Mouse (Mus musculus) megakaryocyte, adult 5-6 weeks (primary cell): Measurements from ENCODE around the gene Fam189a1. TPM values are rescaled to one million over a fixed set of nuclear protein-coding genes. Genes with fewer than 3 reads are reported as not detected.
A peak's percentile ranks its signal among the peaks of the same experiment; 100 is the strongest.

Source experiments
- ATAC-seq: 2 replicates; pipeline ENCODE4 v1.8.0; 2016; ENCODE audit warnings: mild to moderate bottlenecking, inconsistent platforms; ENCODE audit not compliant: poor library complexity, severe bottlenecking
- total RNA-seq, 2 experiments: library from RNA; stranded (forward) in 1 of 2; stranded (reverse) in 1 of 2; fragments of 153-499, 151-499 nt in 1 of 2; fragments of 221-1000, 200-1000 nt in 1 of 2; gene quantifications; 2 replicates each; pipeline versions ENCODE4 v1.2.3 to v1.2.4; 2015 to 2017

Gene Fam189a1
- total RNA-seq, 2 experiments from 2014 or later: 0.07 TPM; not detected in 1

DNA sequence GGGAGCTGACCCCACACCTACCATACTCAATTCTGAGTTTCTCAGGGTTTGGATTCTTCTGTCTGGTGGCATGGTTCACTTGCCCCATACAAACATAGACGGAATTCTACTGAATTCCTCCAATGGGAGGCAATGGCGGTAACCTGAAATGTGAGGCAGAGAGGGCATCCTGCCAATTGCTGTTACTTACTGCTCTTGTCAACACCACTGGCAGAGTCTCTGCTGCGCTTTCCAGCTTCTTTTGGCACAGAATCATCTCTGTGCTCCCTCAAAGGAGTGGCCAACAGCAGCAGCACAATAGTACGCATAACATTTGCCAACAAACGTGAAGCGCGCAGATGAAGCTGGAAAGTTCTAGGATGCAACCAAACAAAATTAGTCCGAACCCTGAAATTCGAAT is 266.5 kb downstream of the Fam189a1 start:
- ATAC-seq: no peak

GRCm38 (mm10) chr7:64884187-64884862 is 272.0 kb downstream of the Fam189a1 start:
- no peak for ATAC-seq

- no peak for ATAC-seq
These were observed 274.1 kb downstream of the Fam189a1 start for GRCm38 (mm10) chr7:64882243-64882642.

- ATAC-seq: peak; percentile 73
These were observed 275.0 kb downstream of the Fam189a1 start for GRCm38 (mm10) chr7:64881387-64881786.

DNA sequence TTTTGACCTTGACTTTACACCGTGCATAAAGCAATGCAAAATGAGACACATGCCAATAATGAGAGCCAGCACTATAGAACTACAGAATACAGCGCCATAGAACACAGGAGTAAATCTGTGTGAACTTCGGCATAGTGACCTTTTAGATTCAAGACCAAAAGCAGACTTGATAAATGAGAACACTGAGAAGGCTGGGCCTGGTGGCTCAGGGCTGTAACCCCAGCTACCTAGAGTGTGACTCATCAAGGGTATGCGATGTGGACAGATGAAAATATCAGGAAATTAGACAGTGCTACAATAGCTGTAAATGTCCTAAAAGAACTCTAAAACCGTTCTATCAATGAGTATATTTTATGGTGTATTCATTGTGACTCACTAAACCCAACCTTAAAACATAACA is 276.0 kb downstream of the Fam189a1 start:
- no peak for ATAC-seq

GRCm38 (mm10) chr7:64874941-64875340 is 281.4 kb downstream of the Fam189a1 start:
- ATAC-seq: no peak

DNA sequence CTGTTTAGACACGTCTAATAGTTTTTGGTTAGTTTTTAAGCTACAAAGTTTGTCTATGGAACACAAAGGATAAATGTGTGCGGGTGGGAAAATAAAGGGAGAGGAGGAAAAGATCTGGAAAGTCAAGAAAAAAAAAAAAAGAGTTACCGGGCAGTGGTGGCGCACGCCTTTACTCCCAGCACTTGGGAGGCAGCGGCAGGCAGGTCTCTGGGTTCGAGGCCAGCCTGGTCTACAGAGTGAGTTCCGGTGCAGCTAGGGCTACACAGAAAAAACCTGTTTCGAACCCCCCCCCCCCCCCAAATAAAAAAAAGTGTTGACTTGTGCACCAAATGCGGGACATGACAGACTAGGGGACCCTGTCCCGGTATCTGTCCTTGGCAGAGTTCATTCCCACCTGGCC is 283.1 kb downstream of the Fam189a1 start:
- ATAC-seq: no peak

DNA sequence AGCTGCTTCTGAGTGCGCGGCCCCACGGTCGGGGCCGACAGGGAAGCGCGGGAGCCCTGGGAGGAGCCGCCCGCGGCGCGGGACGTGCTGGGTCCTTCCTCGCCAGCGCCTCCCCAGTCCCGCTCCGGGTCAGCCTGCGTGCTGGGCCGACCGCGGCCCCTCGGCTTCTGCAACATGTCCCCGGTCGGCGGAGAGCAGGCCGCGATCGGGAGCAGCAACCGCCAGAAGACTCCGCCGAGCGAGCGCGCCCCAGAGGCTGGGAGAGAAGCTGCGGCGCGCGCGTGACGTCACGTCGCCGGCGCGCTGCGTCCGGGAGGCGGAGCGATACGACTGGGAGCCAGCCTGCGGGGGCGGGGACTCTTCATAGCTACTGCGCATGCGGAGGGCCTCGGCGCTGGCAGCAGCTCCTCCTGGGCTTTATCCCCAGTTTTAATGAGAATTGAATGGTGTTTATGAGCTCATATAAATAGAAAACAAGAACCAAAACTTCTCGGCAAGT is 283.6 kb downstream of the Fam189a1 start, which contains the start of gene Nsmce3:
Nsmce3 (minus strand) TSS at position 255 of the 499 bp plus-strand sequence.
- ATAC-seq: peak; percentile 96

GRCm38 (mm10) chr7:64871987-64872742 is 284.2 kb downstream of the Fam189a1 start:
- ATAC-seq: peak; percentile 43

DNA sequence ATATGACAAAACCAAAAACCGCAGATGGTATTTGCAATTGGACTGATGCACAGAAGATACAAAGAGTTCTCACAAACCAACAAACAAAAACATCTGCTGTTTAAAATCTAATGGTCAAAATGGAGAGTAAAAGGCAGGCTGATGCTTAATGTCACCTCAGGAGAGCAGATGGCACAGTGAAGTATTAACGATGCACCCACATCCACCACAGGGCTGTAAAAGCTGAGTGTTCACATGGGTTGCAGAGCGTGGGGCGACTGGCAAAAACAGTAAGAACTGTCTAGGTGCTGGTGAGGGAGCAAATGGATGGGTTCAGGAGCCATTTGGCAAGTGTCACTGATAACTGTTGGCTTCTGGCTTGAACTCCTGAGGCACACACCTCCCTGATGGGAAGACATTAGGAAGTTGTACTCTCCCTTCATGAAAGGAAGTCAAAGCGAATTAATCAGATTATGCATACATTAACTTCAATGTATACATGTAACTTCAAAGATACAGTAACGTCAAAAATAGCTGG is 286.8 kb downstream of the Fam189a1 start:
- no peak for ATAC-seq

DNA sequence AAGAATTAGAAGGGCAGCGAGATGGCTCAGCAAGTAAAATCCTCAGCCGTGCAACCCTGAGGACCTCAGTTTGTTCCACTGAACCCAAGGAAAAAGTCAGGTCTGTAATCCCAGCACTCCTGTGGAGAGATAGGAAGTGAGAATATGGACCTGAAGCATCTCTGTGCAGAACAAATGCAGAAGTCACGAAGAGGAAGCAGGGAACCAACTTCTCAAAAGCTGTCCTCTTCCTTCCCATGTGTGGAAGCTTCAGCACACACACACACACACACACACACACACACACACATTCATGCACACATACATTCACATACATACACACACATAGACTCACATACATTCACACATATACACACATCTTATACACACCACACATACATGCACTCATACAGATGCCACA is 292.8 kb downstream of the Fam189a1 start:
- ATAC-seq: peak; percentile 76

DNA sequence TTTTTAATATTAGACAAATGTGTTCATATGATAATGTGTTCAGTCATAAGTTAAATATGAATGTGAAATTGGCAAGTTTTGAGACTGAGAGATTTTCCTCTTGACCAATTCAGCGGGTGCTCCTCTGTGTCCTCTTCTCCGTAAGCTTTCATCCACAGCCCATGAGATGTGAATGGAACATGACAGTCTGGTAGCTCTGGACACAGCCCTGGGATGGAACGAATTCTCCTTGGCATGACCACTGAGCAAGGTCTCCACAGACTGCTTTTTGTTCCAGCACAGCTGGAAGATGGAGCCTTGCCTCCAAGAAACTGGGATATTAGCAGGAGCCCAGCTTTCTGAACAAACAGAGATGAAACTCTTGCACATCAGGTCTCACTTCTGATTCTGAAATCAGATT is 293.4 kb downstream of the Fam189a1 start:
- ATAC-seq: no peak

DNA sequence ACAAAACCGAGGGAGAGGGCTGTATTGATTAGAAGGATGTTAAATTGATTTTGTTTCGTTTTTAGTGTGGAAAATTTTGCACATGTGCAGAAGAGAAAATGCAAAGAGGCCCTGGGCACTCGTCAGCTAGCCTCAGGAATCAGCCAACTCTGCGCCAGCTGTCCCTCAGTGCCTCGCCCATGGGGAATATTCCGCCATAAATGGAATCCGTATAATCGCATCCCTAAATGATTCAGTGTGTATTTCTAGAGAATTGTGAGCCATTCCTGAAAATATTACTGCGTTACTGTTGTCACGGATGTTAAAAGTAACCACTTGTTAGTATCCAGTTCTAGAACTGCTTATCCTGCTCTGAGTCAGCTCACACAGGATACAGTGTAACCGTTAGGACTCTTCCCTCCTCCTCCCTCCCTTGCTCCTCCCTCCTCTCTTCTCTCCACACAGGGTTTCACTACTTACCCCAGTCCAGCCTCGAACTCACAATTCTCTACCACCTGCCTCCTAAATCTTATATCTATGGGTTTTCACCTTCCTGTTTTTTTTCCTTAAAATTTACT is 299.8 kb downstream of the Fam189a1 start:
- no peak for ATAC-seq

- ATAC-seq: no peak
These were observed 300.4 kb downstream of the Fam189a1 start for GRCm38 (mm10) chr7:64855976-64856375.

DNA sequence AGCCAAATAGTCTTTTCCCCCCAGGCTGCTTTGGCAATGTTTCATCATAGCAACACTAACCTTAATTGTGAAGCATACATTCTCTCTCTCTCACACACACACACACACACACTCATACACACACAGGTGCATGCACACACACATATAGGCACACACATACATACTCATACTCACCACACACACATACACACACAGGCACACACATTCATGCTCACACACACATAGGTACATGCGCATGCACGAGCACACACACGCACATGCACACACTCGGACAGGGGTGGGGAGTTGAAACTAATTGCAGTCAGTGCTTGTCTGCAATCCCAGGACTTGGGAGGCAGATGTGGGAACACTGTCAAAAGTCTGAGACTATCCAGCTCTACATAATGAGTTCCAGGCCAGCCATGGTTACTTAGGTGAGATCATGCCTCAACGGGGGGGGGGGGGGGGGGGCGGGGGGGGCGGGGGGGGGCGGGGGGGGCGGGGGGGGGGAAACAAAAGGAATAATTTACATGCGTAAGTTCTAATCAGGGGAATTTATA is 300.9 kb downstream of the Fam189a1 start:
- ATAC-seq: no peak

DNA sequence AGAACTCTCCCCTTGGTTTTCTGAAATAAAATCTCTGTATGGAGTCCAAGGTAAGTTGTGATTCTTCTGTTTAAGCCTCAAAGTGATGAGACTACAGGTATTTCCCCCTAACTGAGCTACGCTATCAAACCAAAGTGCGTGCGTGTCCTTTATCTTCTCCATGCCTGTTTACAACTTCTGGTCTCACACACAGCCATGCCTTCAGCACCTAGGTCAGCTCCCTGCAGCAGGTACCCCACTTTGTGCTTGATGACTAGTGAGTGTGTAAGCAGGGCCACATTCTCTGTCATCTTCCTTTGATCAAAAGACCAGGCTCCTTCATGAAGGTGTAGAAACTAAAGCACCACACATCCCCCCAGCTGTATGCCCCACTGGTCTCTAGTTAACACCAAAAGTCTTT is 305.6 kb downstream of the Fam189a1 start:
- ATAC-seq: no peak

- no peak for ATAC-seq
These were observed 308.9 kb downstream of the Fam189a1 start for GRCm38 (mm10) chr7:64847366-64847899.

DNA sequence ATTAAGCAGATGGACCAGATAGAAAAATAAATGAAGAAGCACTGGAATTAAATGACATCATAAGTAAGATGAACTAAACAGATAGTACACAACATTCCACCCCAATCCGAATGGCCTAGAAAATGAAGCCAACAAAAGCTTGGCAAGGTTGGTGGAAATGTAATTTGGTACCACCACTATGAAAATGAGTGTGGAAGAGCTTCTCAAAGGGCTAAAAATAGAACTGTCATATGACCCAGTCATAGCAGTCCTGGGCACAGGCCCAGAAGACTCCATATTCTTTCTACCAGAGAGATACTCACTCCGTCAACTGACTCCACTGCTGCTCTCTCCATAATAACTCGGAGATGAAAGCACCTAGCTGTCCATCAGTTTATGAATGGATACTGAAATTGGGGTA is 310.3 kb downstream of the Fam189a1 start:
- no peak for ATAC-seq

GRCm38 (mm10) chr7:64840946-64841659 is 315.3 kb downstream of the Fam189a1 start:
- ATAC-seq: no peak

GRCm38 (mm10) chr7:64840576-64840895 is 315.8 kb downstream of the Fam189a1 start:
- no peak for ATAC-seq
